Mouse (Mus musculus) liver, embryonic 16.5 days (tissue): ENCODE data around the gene Gm14632. TPM values are rescaled to one million over a fixed set of nuclear protein-coding genes. Genes with fewer than 3 reads are reported as not detected.
"Not testable (repeated sequence)": the region's sequence is repeated elsewhere in the genome, so short reads cannot be mapped to it uniquely, and the experiment has no call there.

Experiments used
- ATAC-seq: fragments of 200-750 bp; cut with Nextera tagmentation; 2 replicates; pipeline ENCODE4 v1.8.0; 2017; ENCODE audit warnings: low read depth, mild to moderate bottlenecking, moderate number of reproducible peaks, moderate library complexity
- H3K27ac ChIP-seq: fragments of 300-500 bp; sonication (generic); 2 replicates; pipeline ENCODE4 v1.5.1; 2014; ENCODE audit warnings: mild to moderate bottlenecking, low read length
- H3K27me3 ChIP-seq: fragments of 300-500 bp; sonication (generic); 2 replicates; pipeline ENCODE4 v1.6.1; 2014; ENCODE audit warnings: low read depth, low read length, mixed read lengths; ENCODE audit not compliant: control insufficient read depth, insufficient read depth
- H3K36me3 ChIP-seq: fragments of 300-500 bp; sonication (generic); 2 replicates; pipeline ENCODE4 v1.6.1; 2014; ENCODE audit warnings: mild to moderate bottlenecking; ENCODE audit not compliant: control insufficient read depth, insufficient read depth
- H3K4me1 ChIP-seq: fragments of 300-500 bp; sonication (generic); 2 replicates; pipeline ENCODE4 v1.6.1; 2014; ENCODE audit warnings: low read depth, low read length, mixed read lengths; ENCODE audit not compliant: control insufficient read depth
- H3K4me2 ChIP-seq: fragments of 300-500 bp; sonication (generic); 2 replicates; pipeline ENCODE4 v1.6.1; 2014; ENCODE audit warnings: low read depth, low read length, mixed read lengths
- H3K4me3 ChIP-seq: fragments of 300-500 bp; sonication (generic); 2 replicates; pipeline ENCODE4 v1.5.1; 2014; ENCODE audit warnings: low read depth, mild to moderate bottlenecking, low read length
- H3K9ac ChIP-seq: fragments of 300-500 bp; sonication (generic); 2 replicates; pipeline ENCODE4 v1.6.1; 2014; ENCODE audit warnings: low read depth, low read length
- H3K9me3 ChIP-seq: fragments of 300-500 bp; sonication (generic); replicated peaks from 2 replicates; pipeline ENCODE4 v1.6.1; 2016; ENCODE audit warnings: low read length; ENCODE audit not compliant: control insufficient read depth
- WGBS: fragments of 180-500 bp; shearing (Covaris S2); extraction: QIAGEN DNeasy Blood & Tissue Kit; methylation state at CpG from one replicate; pipeline ENCODE4 v1.1.7; 2014; ENCODE audit not compliant: insufficient replicate concordance; 5-methylcytosine and 5-hydroxymethylcytosine counted together
- polyA plus RNA-seq: library from polyadenylated mRNA; unstranded; fragments of >200 nt; fragmentation: Nextera tagmentation; extraction: Ambion mirVana; gene quantifications from 2 replicates; pipeline ENCODE4 v1.2.1, GENCODE M21; 2015

The Gm14632 gene
- not detected in 2 replicates for polyA plus RNA-seq

GRCm38 (mm10) chrX:30329472-30329871, at the start of gene Gm14632:
Gene Gm14632 (plus strand): TSS chrX:30329772.
- not testable (repeated sequence) for ATAC-seq, H3K4me2 ChIP-seq, H3K27ac ChIP-seq, H3K36me3 ChIP-seq, H3K4me3 ChIP-seq, H3K9me3 ChIP-seq, H3K9ac ChIP-seq, H3K27me3 ChIP-seq, H3K4me1 ChIP-seq
- WGBS: 58% methylated on average over 4 of the region's 7 CpGs
